Mouse (Mus musculus): ENCODE results near the gene Olfr1346.

DNA sequence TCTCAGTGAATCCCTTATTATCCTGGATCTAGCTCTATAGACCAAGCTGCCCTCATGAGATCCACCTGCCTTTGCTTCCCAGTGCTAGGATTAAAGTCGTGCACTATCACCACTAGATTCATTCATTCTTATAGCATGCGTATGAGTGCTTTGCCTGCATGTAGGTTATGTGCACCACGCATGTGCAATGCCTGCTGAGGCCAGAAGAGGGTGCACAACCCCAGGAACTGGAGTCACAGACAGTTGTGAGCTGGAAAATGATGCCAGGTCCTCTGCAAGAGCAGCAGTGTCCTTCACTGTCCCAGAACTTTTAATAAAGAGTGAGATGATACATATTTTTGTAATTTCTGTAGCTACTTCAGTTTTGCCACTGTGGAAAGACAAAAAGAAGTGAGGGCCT, 58.1 kb downstream of the Olfr1346 start:
- TF ChIP-seq POLR2A (IDR thresholded peaks at IDR 0.05; ENCODE audit: extremely low read depth, insufficient read depth, low read length) = no peak
- peak; percentile 27; the same call in 1 of the 2 replicates for TF ChIP-seq CTCF (IDR thresholded peaks at IDR 0.05; ENCODE audit: low read depth, low read length)
